Mouse (Mus musculus) kidney, postnatal 25 days (tissue): Measurements from ENCODE around the gene Brd4.

Source experiments
- DNase-seq, 2 experiments: peaks; one replicate each; pipeline ENCODE4 v3.0.0; 2021; ENCODE audit warnings: mixed read lengths in 2 of 2

Brd4 gene

DNA sequence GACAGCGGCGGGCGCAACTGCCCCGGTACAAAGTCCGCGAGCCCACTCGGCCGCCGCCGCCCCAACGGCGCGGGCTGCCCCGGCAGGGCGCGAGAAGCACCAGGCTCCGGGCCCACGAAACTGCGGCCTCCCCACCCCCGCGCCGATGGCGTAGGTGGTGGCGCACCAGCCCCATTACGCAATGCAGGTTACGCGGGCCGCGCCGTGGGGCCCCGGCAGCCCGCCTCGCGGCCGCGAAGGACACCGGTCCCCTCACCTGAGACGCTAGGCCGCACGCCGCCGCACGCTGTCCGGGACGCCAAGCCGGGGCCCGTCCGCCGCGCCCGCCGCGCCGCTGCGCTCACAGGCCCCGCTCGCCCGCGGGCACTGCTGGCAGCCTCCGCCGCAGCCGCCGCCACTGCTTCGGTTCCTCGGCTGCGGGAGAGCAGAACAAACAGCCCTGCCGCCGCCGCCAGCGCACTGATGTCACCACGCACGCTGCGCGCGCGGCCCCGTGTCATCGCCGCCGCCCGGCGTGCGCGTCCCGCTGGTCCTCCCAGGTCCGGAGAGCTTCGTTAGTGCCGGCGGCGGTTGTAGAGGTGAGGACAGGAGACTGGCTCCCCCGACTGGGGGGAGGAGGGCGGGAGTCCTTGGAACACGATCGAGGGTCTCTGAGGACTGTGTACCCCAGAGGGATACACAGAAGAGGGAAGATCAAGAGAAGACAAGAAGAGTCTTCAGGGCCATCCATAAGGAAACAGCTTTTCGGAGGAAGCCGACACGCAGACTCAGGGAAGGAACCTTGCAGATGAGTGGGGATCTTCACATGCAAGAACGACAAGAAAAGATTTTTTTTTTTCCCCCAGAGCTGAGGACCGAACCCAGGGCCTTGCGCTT lies at the start of gene Brd4:
Brd4 (minus strand) TSS at position 461 of the 876 bp plus-strand sequence.
- peak; percentile 88 to 95 for DNase-seq

DNA sequence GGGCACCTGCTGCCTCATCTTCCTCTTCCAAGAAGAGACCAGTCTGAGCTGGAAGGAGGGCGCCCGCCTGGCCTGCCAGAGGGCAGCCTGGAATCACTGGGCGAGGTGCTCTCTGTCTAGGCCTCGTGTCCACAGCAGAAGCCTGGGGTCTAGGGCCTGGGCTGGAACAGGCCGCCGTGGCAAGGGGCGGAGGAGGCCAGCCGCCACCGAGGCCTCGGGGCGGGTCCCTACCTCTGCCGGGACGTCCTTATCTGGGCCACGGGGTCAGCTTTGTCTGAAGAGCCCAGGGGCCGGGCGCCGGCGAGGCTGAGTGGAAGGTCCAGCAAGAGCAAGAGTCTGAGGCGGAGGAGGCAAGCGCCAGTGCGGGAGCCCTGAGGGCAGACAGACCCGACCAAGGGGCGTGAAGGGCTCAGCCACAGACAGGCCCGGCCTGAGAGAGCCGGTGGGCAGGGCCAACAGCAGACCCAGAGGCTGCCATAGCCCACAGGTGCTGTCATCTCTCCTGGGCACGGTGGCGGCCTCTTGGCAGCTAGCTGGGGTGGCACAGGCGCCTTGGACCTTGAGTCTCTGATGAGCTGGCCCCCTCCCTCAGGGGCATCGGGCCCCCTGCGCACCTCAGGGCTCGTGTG lies 49.3 kb upstream of the Brd4 start:
- DNase-seq = no peak

DNA sequence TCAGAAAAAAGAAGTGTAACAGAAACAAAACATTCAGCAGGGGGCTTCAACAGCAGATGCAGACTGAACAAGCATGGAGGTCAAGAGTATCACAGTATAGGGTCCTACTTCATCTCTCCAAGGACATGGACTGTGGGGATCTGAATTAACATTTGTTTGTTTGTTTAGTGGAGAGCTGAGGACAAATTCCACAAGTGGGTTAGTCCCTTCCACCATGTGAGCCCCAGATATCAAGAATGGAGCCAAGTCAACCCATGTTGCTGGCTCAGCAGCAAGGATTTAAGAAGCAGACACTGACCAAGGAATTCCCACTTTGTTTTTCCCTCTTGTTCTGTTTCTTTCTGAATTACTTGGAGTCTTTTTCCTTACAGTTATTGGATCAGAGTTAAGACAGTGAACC lies 43.0 kb upstream of the Brd4 start:
- no peak for DNase-seq

DNA sequence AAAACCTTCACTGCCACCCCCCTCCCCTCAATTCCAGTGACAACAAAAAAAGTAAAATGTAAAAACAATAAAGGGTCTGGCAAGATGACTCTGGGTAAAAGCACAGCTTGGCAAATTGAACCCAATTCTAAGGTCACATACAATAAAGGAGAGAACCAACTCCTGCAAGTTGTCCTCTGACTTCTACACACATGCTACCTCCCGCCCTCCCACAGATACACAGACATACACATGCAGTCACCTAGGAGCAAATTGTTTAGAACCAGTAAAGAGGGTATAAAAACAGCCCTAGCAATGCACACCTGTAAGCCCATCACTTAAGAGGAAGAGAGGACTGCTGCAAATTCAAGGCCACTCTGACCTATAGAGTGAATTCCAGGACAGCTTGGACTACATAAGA lies 38.3 kb upstream of the Brd4 start:
- DNase-seq = no peak

GRCm38 (mm10) chr17:32321836-32322235 lies 37.3 kb upstream of the Brd4 start:
- no peak for DNase-seq

- no peak for DNase-seq
Measured at GRCm38 (mm10) chr17:32321390-32321734, 36.8 kb upstream of the Brd4 start.

- peak; percentile 98 to 99 for DNase-seq
Measured at GRCm38 (mm10) chr17:32320597-32321389, 36.3 kb upstream of the Brd4 start, which contains the start of gene Akap8. Akap8 (minus strand) TSS chr17:32321238.

DNA sequence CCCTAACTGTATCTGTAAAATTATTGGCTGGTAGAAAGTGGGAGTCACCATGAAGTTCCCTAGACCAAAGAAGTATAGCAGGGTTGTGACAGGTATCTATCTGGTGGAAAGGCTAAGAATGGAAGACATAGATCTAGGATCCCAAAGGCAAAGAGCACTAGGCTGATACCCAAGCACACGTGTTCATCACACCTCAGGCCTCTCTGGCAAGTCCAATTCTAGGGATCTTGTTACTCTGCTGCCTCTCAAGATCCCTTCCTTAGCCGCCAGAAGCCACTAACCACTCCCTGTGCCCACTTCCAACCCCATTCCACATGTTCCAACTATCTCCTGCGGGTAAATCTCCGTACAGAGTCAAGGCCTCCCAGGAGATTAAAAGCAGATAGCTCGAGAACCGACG lies 35.4 kb upstream of the Brd4 start:
- no peak for DNase-seq

DNA sequence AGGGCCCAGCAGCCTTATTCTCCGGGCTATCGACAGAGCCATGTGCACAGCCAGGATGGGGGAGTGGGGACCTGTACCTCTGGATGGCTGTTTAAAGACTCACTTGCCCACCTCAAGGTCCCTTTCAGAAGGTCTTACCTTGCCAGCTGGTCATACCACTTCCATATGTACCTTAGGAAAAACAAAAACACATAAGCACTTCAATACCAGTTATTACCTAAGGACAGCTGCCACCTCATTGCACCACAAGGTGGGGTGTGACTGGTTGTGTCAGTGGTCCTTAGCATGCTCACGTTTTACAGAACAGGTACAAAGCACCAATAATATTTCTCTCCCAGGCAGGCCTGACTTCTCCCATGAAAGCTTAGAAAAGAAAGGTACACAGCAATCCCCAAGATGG lies 33.2 kb upstream of the Brd4 start:
- no peak for DNase-seq

DNA sequence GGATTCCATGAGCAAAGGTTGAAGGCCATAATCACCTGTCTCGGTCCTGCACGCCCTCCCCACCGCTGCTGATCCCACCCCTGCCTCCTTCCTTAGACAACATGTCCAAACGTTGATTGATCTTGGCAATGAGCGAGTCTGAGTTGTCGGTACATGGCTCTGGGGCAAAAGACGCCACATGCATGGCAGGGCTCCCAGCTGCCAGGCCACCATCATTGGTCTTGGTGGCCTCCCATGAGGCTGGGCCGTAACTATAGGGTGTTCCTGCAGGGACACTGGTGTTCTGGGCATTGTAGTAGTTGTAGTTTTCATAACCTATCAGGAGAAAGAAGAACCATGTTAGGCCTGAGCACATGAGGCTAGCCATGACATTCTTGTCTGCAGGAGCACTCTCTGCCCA lies 32.5 kb upstream of the Brd4 start:
- DNase-seq = no peak

DNA sequence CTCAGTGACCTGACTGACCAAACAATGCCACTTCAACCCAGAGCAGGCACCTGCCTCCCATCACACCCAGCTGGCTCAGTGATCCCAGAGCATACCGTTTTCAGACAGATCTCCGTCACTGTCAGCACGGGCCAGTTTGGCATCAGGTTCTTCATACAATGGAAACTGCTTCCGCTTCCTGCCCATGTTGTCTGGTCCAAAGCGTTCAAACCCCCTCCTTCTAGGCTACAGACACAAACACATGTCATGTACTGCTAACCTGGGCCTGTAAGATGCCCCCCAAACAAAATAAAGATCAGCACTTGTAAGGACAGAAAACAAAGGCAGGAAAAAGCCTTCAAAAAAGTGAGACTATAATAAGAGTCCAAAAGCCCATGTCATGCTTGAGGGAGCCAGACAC lies 31.0 kb upstream of the Brd4 start:
- no peak for DNase-seq

DNA sequence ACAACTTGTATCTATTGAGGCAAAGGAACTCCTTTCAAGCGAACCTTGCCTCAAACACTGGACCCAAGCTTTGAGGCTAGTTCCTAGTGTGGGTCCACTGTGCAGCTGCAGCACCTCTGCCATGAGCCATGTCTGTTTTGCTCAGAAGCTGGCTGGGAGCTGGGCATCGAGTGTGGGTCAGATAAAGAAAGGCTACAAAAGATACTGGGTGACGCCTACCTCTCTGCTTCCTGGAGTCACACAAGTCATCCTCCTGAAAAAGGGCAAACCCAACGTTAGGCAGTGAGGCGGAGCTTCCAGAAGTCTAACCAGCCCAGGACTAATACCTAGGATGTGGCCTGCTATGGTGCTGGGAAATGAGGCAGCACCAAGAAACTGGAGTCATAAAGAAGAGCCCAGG lies 29.4 kb upstream of the Brd4 start:
- DNase-seq = no peak

DNA sequence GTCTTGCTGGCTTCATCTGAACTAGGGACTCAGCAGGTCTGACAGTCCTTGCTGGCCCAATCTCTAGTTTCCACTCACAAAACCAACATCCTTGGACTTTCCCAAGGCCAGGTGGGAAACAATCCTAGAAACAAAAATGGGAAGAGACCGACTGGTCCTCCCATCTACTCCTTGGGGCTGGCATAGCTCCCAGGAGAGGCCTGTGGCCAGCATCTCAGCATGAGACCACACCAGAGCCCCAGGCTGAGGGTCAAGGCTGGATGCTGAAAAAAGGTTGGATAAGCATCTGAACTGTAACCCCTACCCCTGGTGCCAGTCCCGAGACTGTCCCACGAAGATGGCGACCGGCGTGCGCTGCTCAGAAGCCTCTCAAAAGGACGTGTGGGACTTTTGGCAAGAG lies 28.3 kb upstream of the Brd4 start:
- no peak for DNase-seq

DNA sequence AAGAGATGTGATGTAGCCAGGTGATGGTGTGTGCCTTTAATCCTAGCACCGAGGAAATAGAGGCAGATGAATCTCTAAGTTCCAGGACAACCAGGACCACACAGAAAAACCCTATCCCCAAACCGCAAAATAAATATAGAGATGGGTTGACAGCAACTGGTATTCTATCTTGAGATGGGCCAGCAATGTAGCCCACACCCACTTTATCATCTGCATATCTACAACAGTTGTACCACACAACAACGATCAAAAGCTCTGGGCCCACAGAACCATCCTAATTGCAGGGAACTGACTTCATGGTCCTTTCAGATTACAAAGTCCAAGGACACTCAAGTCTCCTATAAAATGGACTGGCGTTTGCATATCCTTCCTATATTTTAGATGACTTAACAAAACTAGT lies 23.4 kb upstream of the Brd4 start:
- DNase-seq = no peak

DNA sequence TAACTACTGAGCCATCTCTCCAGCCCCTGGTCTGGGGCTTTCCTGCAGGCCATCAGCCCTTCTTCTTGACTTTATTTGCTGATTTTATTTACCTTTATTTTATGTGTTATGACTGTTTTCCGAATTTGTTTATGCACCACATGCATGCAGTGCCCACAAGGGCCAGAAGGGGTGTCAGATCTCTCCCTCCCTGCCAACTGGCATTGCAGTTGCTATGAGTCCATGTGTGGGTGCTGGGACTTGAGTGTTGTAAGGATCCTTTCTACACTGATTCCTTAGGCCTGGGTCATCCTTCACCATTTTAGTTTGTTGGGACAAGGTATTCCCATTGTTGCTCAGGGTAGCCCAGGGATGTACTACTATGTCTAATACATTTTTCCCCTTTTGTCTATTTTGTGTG lies 13.6 kb upstream of the Brd4 start:
- DNase-seq = no peak

- no peak for DNase-seq
Measured at GRCm38 (mm10) chr17:32295901-32296300, 11.4 kb upstream of the Brd4 start.

DNA sequence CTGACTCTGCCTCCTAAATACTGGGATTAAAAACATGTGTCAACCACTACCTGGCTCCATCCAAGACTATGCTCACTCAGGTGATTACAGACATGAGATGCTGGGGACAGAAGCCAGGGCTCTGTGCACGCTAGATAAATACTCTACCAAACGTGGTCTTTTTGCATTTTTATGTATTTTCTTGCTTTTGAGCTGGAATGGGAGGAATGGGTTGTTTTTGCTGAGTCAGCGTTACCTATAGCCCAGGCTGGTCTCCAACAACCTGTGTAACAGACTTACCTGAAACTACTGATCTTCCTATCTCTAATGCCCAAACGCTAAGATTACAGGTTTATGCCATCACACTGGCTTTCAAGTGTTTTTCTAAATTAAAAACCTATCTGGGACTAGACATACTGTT lies 10.6 kb upstream of the Brd4 start:
- DNase-seq = no peak

DNA sequence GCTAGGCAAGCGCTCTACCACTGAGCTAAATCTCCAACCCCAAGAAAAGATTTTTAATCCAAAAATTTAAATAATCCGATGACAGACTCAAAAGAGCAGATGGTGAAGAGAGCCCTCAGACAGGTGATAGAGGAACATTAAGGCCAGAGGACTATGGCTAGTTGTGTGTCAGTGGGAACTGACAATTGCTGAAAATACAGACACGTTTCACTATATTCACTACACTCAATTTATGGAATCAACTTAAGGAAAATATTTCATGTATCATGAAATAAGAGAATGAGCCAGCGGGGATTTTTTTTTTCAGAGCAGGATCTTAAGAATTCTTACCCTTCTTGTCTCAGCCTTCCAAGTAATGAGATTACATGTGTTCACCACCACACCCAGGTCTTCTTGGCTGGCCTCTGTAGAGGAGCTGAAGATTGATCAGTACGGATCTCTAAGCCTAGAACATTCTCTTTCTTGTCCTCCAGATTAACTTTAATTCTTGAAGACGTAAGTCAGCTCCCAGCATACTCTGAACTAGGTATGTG lies 682 bp upstream of the Brd4 start:
- no peak for DNase-seq

DNA sequence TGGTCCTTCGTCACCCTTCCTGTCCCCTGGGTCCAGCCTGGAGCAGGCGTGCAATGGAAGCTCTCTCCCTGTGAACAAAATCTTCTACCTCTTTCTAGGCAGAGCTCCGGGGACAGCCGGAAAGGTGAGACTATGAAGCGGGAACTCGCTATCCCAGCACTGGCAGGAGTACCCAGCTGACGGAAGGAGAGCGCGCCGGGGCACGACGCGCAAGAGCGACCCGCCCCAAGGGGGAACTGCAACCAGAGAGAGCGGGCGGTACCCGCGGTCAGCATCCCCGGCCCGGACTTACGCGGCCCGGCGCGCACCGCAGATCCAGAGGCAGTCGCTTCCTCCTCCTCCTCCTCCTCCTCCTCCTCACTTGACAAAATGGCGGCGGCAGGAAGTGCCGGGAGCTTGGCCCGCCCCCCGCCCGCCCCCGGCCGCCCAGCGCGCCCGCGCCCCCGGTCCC lies 726 bp downstream of the Brd4 start:
- peak; percentile 64 to 84 for DNase-seq

- peak; percentile 30 to 63 for DNase-seq
Measured at GRCm38 (mm10) chr17:32283341-32283740, 1.2 kb downstream of the Brd4 start.

DNA sequence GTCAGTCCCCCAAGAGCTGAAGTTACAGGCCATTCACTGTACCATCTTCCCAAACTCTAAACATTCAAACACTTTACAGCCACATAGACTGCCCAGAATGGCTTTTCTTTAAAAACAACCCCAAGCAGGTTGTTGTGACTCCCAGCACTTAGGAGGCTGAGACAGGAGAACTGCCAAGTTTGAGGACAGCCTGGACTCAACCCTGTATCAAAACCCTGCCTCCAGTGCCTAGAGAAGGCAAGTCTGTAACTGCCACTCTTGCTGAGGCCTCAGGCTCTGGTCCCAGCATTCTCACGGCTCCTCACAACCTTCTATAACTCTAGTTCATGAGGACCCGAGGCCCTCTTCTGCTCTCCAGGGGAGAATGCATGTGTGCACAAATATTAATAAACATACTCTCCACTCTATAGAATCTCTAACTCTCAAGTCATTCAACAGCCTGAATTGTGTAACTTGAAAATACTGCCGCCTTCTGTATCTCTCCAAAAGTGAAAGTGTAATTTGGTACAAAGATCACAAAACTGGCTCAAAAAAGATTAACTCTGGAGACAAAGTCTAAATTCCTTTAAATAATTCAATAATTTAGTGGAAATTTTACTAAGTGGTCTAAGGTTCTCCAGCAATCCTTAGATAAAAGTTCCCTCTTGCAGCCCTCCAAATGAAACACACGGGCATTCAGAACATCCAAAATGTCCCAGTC lies 2.8 kb downstream of the Brd4 start:
- peak in 1 of 2 experiments; percentile 37 for DNase-seq

GRCm38 (mm10) chr17:32281126-32281525 lies 3.4 kb downstream of the Brd4 start:
- no peak for DNase-seq

DNA sequence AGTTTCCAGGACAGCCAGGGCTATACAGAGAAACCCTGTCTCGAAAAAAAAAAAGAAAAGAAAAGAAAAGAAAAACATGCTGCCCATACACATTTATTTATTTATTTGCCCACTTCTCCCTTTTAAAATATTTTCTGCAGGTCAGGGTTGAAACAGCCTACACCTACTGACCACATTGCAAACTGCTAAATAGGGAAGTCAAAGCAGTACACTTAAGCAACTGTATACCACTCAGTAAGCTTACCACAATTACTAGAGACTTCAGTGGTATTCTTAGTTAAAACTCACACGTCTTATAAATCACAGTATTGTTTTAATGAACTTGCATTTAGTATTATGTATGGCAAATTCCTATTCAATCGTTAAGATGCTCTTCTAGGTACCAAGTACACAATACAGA lies 3.9 kb downstream of the Brd4 start:
- no peak for DNase-seq
